Comparison of ENCODE assay signal across 8 mouse cellular contexts in genomic region chr13:55726598-55727119, GRCm38 (mm10). TPM values are rescaled to one million over a fixed set of nuclear protein-coding genes. Genes with fewer than 3 reads are reported as not detected.
DNase-seq lines count a peak whose midpoint lies in the region; ATAC-seq and TF ChIP-seq lines count a peak whose summit lies in the region.

No protein-coding gene starts in this region.

- no peaks in the 10 kb centered on the region for H3K27me3 ChIP-seq in heart, embryonic 10.5 days (ENCODE audit: insufficient read depth, poor library complexity, severe bottlenecking)
- H3K27me3 ChIP-seq in ES-Bruce4 (ENCODE audit: control insufficient read depth, insufficient read depth, low read length, poor library complexity, severe bottlenecking) = no peaks in the 10 kb centered on the region
- no peaks in the 10 kb centered on the region for H3K27me3 ChIP-seq in forebrain, embryonic 10.5 days (ENCODE audit: poor library complexity, severe bottlenecking)
- H3K27me3 ChIP-seq in limb, embryonic 12.5 days = no peaks in the 10 kb centered on the region

- peaks cover 3% of the 10 kb centered on the region; the same call in 1 of the 2 replicates for H3K4me1 ChIP-seq in heart, embryonic 10.5 days
- no peaks in the 10 kb centered on the region for H3K4me1 ChIP-seq in ES-Bruce4 (ENCODE audit: control insufficient read depth, insufficient read depth, low read length)
- H3K4me1 ChIP-seq in forebrain, embryonic 10.5 days = 0 out of 2 replicates have a peak, but pooled peaks cover 8% of the 10 kb centered on the region
- H3K4me1 ChIP-seq in limb, embryonic 12.5 days (replicated peaks) = no peaks in the 10 kb centered on the region
- H3K4me1 ChIP-seq in olfactory bulb, adult 2 months (ENCODE audit: control insufficient read depth, insufficient read depth, low read length) = no peaks in the 10 kb centered on the region; the same call in 1 of the 2 replicates

- 3% methylated on average over 4 of the region's 4 CpGs for WGBS in heart, embryonic 10.5 days
- WGBS in forebrain, embryonic 10.5 days = 7% methylated on average over 4 of the region's 4 CpGs
- WGBS in limb, embryonic 12.5 days = 5% methylated on average over 4 of the region's 4 CpGs
- WGBS in olfactory bulb, adult 2 months = 3% methylated on average over 4 of the region's 4 CpGs

- H3K9ac ChIP-seq in ES-Bruce4 (ENCODE audit: low read depth, poor library complexity, severe bottlenecking) = peak overlapping the region; percentile 80
- peak overlapping the region; percentile 85 for H3K9ac ChIP-seq in limb, embryonic 12.5 days (replicated peaks)

- no peak for DNase-seq in heart, embryonic 10.5 days (ENCODE audit: low spot score)
- DNase-seq in heart, adult 11 months = no peak
- DNase-seq in forebrain, embryonic 10.5 days (ENCODE audit: extremely low spot score, low spot score) = no peak
- DNase-seq in layer of hippocampus, adult 9-10 months (ENCODE audit: low spot score) = no peak
- no peak for DNase-seq in frontal cortex, postnatal 36 days (ENCODE audit: low spot score in 2 of 2)

- TF ChIP-seq POLR2A in ES-Bruce4 (IDR thresholded peaks at IDR 0.05; ENCODE audit: insufficient read depth, low read length) = no peak
- no peak for TF ChIP-seq POLR2A in olfactory bulb, adult 2 months (IDR thresholded peaks at IDR 0.05; ENCODE audit: insufficient read depth, low read depth, low read length)

- H3K36me3 ChIP-seq in heart, embryonic 10.5 days = peaks cover 22% of the 10 kb centered on the region
- H3K36me3 ChIP-seq in ES-Bruce4 (ENCODE audit: control insufficient read depth, insufficient read depth, low read length, poor library complexity, severe bottlenecking) = no peaks in the 10 kb centered on the region; the same call in 1 of the 2 replicates
- peaks cover 41% of the 10 kb centered on the region for H3K36me3 ChIP-seq in forebrain, embryonic 10.5 days (replicated peaks)
- H3K36me3 ChIP-seq in limb, embryonic 12.5 days = peaks cover 44% of the 10 kb centered on the region

- no peaks in the 10 kb centered on the region for H3K9me3 ChIP-seq in heart, embryonic 10.5 days
- H3K9me3 ChIP-seq in ES-Bruce4 (replicated peaks; ENCODE audit: control insufficient read depth, insufficient read depth, low read length, poor library complexity, severe bottlenecking) = no peaks in the 10 kb centered on the region
- H3K9me3 ChIP-seq in forebrain, embryonic 10.5 days = no peaks in the 10 kb centered on the region
- no peaks in the 10 kb centered on the region for H3K9me3 ChIP-seq in limb, embryonic 12.5 days

- H3K4me3 ChIP-seq in heart, embryonic 10.5 days = peak overlapping the region; percentile 80
- peak overlapping the region; percentile 81 for H3K4me3 ChIP-seq in ES-Bruce4 (ENCODE audit: low read depth, low read length)
- peak overlapping the region; percentile 73 for H3K4me3 ChIP-seq in forebrain, embryonic 10.5 days
- H3K4me3 ChIP-seq in limb, embryonic 12.5 days (replicated peaks) = peak overlapping the region; percentile 58
- H3K4me3 ChIP-seq in olfactory bulb, adult 2 months (ENCODE audit: insufficient read depth, low read depth, low read length) = peak overlapping the region; percentile 70

- no peak for ATAC-seq in limb, embryonic 12.5 days (ENCODE audit: insufficient number of reproducible peaks, insufficient read depth, low FRiP score, low TSS enrichment, low read depth)

- no peak for TF ChIP-seq EP300 in ES-Bruce4 (IDR thresholded peaks at IDR 0.05; ENCODE audit: insufficient read depth, low read depth, low read length)

- peak overlapping the region; percentile 96 for H3K27ac ChIP-seq in heart, embryonic 10.5 days
- H3K27ac ChIP-seq in ES-Bruce4 (ENCODE audit: insufficient read depth, low read length) = peak overlapping the region; percentile 36
- H3K27ac ChIP-seq in forebrain, embryonic 10.5 days = peak overlapping the region; percentile 96
- H3K27ac ChIP-seq in limb, embryonic 12.5 days = peak overlapping the region; percentile 99
- peak overlapping the region; percentile 78 for H3K27ac ChIP-seq in olfactory bulb, adult 2 months (ENCODE audit: insufficient read depth, low read depth, low read length)

- peak overlapping the region; percentile 58 for H3K4me2 ChIP-seq in limb, embryonic 12.5 days

- TF ChIP-seq CTCF in ES-Bruce4 (IDR thresholded peaks at IDR 0.05; ENCODE audit: low read depth, low read length) = no peak
- no peak for TF ChIP-seq CTCF in olfactory bulb, adult 2 months (IDR thresholded peaks at IDR 0.05; ENCODE audit: insufficient read depth, low read depth, low read length)

RNA-seq across cellular contexts. Expression of gene Pcbd2, which starts 0.5 kb away (rescaled TPM):
- 52.3 and 54.2 TPM in 2 replicates for polyA plus RNA-seq in heart, embryonic 10.5 days (2016; fragmentation: Nextera tagmentation; extraction: Ambion mirVana)
- polyA plus RNA-seq in ES-Bruce4 (2011; ENCODE audit: insufficient read depth, insufficient read length, low read depth, missing spikeins) = 15.3 and 16.5 TPM in 2 replicates
- 33.9 and 36.4 TPM in 2 replicates for polyA plus RNA-seq in forebrain, embryonic 10.5 days (2016; fragmentation: Nextera tagmentation; extraction: Ambion mirVana)
- polyA plus RNA-seq in limb, embryonic 12.5 days (2016; fragmentation: Nextera tagmentation; extraction: Ambion mirVana) = 42.0 and 46.8 TPM in 2 replicates
- not detected in 2 replicates for polyA plus RNA-seq in olfactory bulb, adult 2 months (2012; ENCODE audit: insufficient read depth, insufficient read length, low replicate concordance, missing spikeins)

RNA-seq across cellular contexts. Expression of gene Txndc15, which starts 12.2 kb away (rescaled TPM):
- 61.3 and 69.5 TPM in 2 replicates for polyA plus RNA-seq in heart, embryonic 10.5 days (2016; fragmentation: Nextera tagmentation; extraction: Ambion mirVana)
- polyA plus RNA-seq in ES-Bruce4 (2011; ENCODE audit: insufficient read depth, insufficient read length, low read depth, missing spikeins) = 16.6 and 18.8 TPM in 2 replicates
- 67.1 and 69.5 TPM in 2 replicates for polyA plus RNA-seq in forebrain, embryonic 10.5 days (2016; fragmentation: Nextera tagmentation; extraction: Ambion mirVana)
- 94.1 and 95.8 TPM in 2 replicates for polyA plus RNA-seq in limb, embryonic 12.5 days (2016; fragmentation: Nextera tagmentation; extraction: Ambion mirVana)
- polyA plus RNA-seq in olfactory bulb, adult 2 months (2012; ENCODE audit: insufficient read depth, insufficient read length, low replicate concordance, missing spikeins) = 351 TPM in 1 of 2 replicates, not detected in the other

RNA-seq across cellular contexts. Expression of gene B230219D22Rik, which starts 33.7 kb away (rescaled TPM):
- polyA plus RNA-seq in heart, embryonic 10.5 days (2016; fragmentation: Nextera tagmentation; extraction: Ambion mirVana) = 61.1 and 61.3 TPM in 2 replicates
- 52.3 and 54.1 TPM in 2 replicates for polyA plus RNA-seq in ES-Bruce4 (2011; ENCODE audit: insufficient read depth, insufficient read length, low read depth, missing spikeins)
- polyA plus RNA-seq in forebrain, embryonic 10.5 days (2016; fragmentation: Nextera tagmentation; extraction: Ambion mirVana) = 46.7 and 48.7 TPM in 2 replicates
- 78.7 and 84.5 TPM in 2 replicates for polyA plus RNA-seq in limb, embryonic 12.5 days (2016; fragmentation: Nextera tagmentation; extraction: Ambion mirVana)
- polyA plus RNA-seq in olfactory bulb, adult 2 months (2012; ENCODE audit: insufficient read depth, insufficient read length, low replicate concordance, missing spikeins) = 98.5 TPM in 1 of 2 replicates, not detected in the other

RNA-seq across cellular contexts. Expression of gene Catsper3, which starts 57.7 kb away (rescaled TPM):
- 0.10 TPM in 1 of 2 replicates, not detected in the other for polyA plus RNA-seq in heart, embryonic 10.5 days (2016; fragmentation: Nextera tagmentation; extraction: Ambion mirVana)
- 0.61 TPM in 1 of 2 replicates, not detected in the other for polyA plus RNA-seq in ES-Bruce4 (2011; ENCODE audit: insufficient read depth, insufficient read length, low read depth, missing spikeins)
- polyA plus RNA-seq in forebrain, embryonic 10.5 days (2016; fragmentation: Nextera tagmentation; extraction: Ambion mirVana) = 0.11 TPM in 2 replicates
- 0.15 TPM in 1 of 2 replicates, not detected in the other for polyA plus RNA-seq in limb, embryonic 12.5 days (2016; fragmentation: Nextera tagmentation; extraction: Ambion mirVana)
- not detected in 2 replicates for polyA plus RNA-seq in olfactory bulb, adult 2 months (2012; ENCODE audit: insufficient read depth, insufficient read length, low replicate concordance, missing spikeins)

Comparison
In these comparisons a context has a peak if more than half of its experiments do, and no peak if none do; other contexts are left out.
1. H3K27ac ChIP-seq: peak in every context shown above with its lines; median percentile 99 in limb, embryonic 12.5 days; 96 in heart, embryonic 10.5 days; 96 in forebrain, embryonic 10.5 days; 78 in olfactory bulb, adult 2 months; 36 in ES-Bruce4.
2. RNA of gene Pcbd2, which starts 0.5 kb away (polyA plus RNA-seq): 52.3 to 54.2 TPM in heart, embryonic 10.5 days, 42.0 to 46.8 TPM in limb, embryonic 12.5 days, 33.9 to 36.4 TPM in forebrain, embryonic 10.5 days and 15.3 to 16.5 TPM in ES-Bruce4; not detected in olfactory bulb, adult 2 months; every median in the first group is over 10 times any median in the second.
3. Peak in every context shown above with its lines, with median percentiles within 50 percentile points of each other: H3K4me3 ChIP-seq.